Mouse (Mus musculus) erythroid progenitor cell, adult 5-6 weeks (primary cell): Measurements from ENCODE around the gene 1700012P22Rik. TPM values are rescaled to one million over a fixed set of nuclear protein-coding genes. Genes with fewer than 3 reads are reported as not detected.

Source experiments
- ATAC-seq: replicated peaks from 2 replicates; pipeline ENCODE4 v1.8.0; 2016; ENCODE audit warnings: moderate number of reproducible peaks, mild to moderate bottlenecking, moderate TSS enrichment, inconsistent platforms; ENCODE audit not compliant: poor library complexity, low FRiP score, severe bottlenecking
- total RNA-seq, 2 experiments: library from RNA; stranded (forward) in 1 of 2; stranded (reverse) in 1 of 2; fragments of 150-400 nt in 1 of 2; fragments of 186-747, 209-891 nt in 1 of 2; gene quantifications; 2 replicates each; pipeline versions ENCODE4 v1.2.3 to v1.2.4; 2015 to 2017; ENCODE audit warnings: low replicate concordance in 2 of 2

1700012P22Rik gene
- not detected in 2 replicates for total RNA-seq (2015; ENCODE audit: low replicate concordance)
- not detected in 2 replicates for total RNA-seq (2017; ENCODE audit: low replicate concordance)

DNA sequence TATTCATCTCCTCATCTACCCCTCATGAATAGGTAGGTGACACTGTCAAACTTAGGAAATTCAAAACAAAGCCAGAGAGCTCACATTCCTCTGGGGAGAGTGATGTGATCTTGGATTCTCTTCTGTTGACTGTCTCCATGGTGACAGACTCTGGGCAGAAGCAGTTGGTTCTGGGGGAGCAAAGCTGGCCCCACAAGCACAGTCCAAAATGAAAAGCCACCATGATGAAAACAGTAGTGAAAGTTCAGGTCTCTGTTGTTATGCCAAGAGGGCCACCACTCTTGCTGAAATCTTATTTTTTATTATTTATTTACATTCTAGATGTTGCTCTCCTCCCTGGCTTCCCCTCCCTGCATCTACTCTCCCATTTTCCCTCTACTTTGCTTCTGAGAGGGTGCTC, at the start of gene 1700012P22Rik:
Gene 1700012P22Rik, minus strand, starts transcription at position 101 of the 400 bp plus-strand sequence.
- ATAC-seq, result no peak

DNA sequence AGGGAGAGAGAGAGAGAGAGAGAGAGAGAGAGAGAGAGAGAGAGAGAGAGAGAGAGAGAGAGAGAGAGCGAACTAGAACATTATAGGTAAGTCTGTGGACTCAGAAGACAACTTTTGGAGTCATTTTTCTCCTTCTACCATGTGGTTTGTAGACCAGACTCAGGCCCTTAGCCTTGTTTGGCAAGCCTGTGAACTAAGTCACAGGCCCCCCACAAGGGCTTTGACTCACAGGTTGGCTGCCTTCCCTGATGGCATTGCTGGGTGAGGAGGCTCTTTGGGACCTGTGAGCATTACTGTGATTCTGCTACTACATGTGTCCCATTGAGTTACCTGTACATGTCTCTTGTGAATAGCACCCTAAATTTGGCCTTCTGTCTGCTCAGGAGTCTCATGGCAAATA, 29.5 kb upstream of the 1700012P22Rik start:
- ATAC-seq, result no peak

DNA sequence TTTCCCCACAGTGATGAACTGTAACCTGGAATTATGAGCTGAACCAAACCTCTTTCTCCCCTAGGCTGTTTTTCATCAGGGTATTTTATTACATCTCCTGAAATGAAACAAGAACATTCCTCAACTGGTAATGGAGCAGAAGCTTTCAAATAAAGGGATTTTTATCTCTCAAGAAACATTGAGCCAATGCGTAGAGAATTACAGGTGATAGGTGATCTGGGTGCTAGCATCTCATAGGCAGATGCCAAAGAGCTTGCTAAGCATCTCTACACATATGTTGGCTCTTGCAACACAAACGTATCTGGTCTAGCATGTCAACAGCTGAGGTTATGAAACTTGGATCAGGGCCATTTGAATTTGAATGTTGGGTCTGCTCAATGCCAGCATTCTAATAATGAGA, 26.6 kb upstream of the 1700012P22Rik start:
- no peak for ATAC-seq

GRCm38 (mm10) chr4:144463656-144464055, 25.1 kb upstream of the 1700012P22Rik start, which contains the start of gene Aadacl3:
TSS of gene Aadacl3 (minus strand) at chr4:144463756.
- ATAC-seq, result no peak

- no peak for ATAC-seq
Measured at GRCm38 (mm10) chr4:144453217-144453616, 14.6 kb upstream of the 1700012P22Rik start, which contains the start of gene Gm9944. TSS of gene Gm9944 (minus strand) at chr4:144453317.

DNA sequence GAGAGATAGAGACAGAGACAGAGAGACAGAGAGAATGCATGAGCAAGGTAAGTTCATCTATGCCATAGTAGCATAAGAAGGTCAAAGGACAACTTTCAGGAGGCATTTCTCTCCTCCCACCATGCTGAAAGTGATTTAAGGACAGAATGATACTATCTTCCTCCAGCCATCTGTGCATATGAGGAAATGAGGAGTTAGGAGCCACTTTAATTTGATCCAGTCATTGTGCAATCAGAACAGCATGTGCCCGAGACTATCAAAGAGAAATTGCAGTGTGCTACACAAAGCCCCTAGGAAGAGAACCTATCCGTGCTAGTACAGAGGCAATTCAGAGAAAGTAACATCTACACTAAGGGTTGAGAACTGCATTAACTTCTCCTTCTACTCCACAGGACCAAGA, 10.0 kb upstream of the 1700012P22Rik start:
- ATAC-seq, result no peak

DNA sequence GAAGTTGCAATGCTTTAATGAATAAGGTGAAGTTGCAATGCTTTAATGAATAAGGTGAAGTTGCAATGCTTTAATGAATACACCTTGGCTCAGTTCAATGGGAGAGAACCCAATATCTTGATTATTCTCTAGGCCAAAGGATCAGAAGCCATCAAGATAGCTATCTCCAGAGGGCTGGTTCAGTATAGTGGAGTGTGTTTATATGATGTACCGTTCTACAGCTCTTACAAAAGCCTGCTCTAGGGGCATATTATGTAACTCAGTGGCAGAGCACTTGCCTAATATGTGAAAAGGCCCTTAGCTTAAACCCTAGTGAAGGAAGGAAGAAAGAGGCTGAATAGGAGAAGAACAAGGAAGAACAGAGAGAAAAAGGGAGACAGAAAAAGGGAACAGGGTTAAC, 3.0 kb upstream of the 1700012P22Rik start:
- ATAC-seq, result no peak

GRCm38 (mm10) chr4:144441095-144441494, 2.5 kb upstream of the 1700012P22Rik start:
- no peak for ATAC-seq

DNA sequence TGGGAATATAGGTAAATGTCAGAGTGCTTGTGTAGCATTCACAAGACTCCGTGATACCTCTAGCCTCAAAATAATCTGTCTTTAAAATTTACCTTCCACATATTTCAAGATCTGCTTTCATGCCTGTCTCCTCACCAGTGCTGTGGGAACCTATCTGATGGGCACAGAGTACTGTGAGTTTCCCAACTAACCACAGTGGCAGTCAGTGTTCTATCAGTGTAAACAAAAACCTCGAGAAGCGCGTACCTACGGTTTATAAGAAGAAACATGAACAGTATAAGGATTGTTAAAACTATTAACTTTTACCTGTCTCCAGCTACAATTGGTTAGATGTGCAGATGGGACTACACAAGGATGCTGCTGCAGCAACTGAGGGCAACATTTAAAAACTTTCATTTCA, 5.4 kb downstream of the 1700012P22Rik start:
- ATAC-seq, result no peak

- ATAC-seq, result no peak
Measured at GRCm38 (mm10) chr4:144430723-144431122, 7.8 kb downstream of the 1700012P22Rik start.

GRCm38 (mm10) chr4:144428868-144429267, 9.7 kb downstream of the 1700012P22Rik start:
- ATAC-seq, result no peak

DNA sequence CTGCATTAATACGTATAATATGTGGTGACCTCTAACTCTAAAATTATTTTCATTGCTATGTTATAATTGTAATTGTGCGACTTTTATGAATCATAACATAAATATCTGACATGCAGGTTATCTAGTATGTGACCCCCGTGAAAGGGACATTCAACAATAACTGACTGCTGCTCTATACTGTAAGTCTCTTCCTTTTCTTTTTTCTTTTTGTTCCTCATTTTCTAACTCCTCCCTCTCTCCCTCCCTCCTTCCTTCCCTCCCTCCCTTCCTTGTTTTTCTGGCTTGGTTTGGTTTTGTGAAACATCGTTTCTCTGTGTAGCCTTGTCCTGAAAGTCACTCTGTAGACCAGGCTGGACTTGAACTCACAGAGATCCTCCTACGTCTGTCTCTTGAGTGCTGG, 14.0 kb downstream of the 1700012P22Rik start:
- no peak for ATAC-seq

DNA sequence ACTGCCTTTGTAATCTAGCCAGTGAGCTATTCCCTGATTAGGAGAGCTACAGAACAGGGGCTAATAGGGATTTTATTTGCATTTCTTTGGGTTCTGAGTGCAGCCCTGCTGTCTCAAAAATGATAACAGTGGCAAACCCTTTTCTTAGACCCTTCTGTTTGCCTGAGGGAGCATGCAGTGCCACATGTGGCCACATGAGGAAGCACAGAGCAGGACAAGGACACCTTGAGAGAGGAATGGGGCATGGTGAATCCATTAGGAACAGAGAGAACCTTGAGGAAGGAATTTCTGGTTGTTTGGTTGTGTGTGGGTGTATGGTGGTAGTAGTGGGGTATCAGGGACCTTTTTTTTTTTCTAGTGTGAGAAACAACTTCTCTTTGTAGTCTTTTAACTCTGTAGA, 17.9 kb downstream of the 1700012P22Rik start:
- no peak for ATAC-seq

- ATAC-seq, result no peak
Measured at GRCm38 (mm10) chr4:144408290-144408689, 30.3 kb downstream of the 1700012P22Rik start, which contains the start of gene Pramef12. TSS of gene Pramef12 (minus strand) at chr4:144408464.

DNA sequence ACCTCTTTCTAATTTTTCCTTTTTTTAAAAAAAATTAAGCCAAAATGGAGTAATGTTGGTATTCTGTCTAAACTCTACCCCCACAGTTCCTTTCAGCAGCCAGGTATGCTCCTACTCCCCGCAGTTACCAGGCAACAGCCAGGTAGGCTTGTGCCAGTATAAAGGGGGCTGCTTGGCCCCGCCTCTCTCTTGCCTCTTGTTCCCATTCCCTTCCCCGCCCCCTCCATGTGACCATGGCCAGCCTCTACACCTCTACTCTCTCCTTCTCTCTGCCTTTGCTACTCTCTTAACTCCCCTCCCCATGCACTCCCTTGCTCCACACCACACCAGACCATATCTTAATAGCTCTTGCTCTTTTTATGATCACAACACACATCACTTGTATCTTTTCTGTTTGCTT, 32.3 kb downstream of the 1700012P22Rik start:
- ATAC-seq, result no peak

- no peak for ATAC-seq
Measured at GRCm38 (mm10) chr4:144404456-144405086, 34.0 kb downstream of the 1700012P22Rik start.

GRCm38 (mm10) chr4:144402712-144403111, 35.9 kb downstream of the 1700012P22Rik start:
- ATAC-seq, result no peak

- ATAC-seq, result no peak
Measured at GRCm38 (mm10) chr4:144396316-144396715, 42.3 kb downstream of the 1700012P22Rik start.

- ATAC-seq, result no peak
Measured at GRCm38 (mm10) chr4:144377911-144378310, 60.7 kb downstream of the 1700012P22Rik start, which contains the start of gene Pramef20. TSS of gene Pramef20 (minus strand) at chr4:144377933.
